Mouse (Mus musculus) lung, adult 2 months (tissue): ENCODE results near the gene Cd9. TPM values are rescaled to one million over a fixed set of nuclear protein-coding genes. Genes with fewer than 3 reads are reported as not detected.

Source experiments
- DNase-seq: peaks from one replicate; pipeline ENCODE4 v3.0.0; 2022
- H3K4me1 ChIP-seq: fragments of 200-500 bp; 2 replicates; pipeline ENCODE4 v1.6.1; 2011; ENCODE audit warnings: low read length; ENCODE audit not compliant: control insufficient read depth, insufficient read depth
- H3K4me3 ChIP-seq: fragments of 200-500 bp; replicated peaks from 2 replicates; pipeline ENCODE3; 2011; ENCODE audit warnings: low read depth, mild to moderate bottlenecking, control low read depth, low read length; ENCODE audit errors: extremely low read depth
- CTCF ChIP-seq: fragments of 200-500 bp; IDR thresholded peaks from 2 replicates; pipeline ENCODE4 v1.5.1; 2011; ENCODE audit warnings: mild to moderate bottlenecking, low read length, control low read depth; ENCODE audit not compliant: insufficient read depth
- POLR2A ChIP-seq: fragments of 200-500 bp; IDR thresholded peaks from 2 replicates; pipeline ENCODE4 v1.6.1; 2011; ENCODE audit warnings: low read depth, mild to moderate bottlenecking, control low read depth, low read length, borderline replicate concordance; ENCODE audit errors: extremely low read depth
- WGBS: fragments of 180-500 bp; shearing (Covaris S2); methylation state at CpG from one replicate; pipeline ENCODE4 v1.1.7; 2018; 5-methylcytosine and 5-hydroxymethylcytosine counted together
- polyA plus RNA-seq: library from polyadenylated mRNA; depleted of rRNA; stranded (reverse); fragments of >200 nt; gene quantifications from 2 replicates; pipeline ENCODE4 v1.2.3, GENCODE M21; 2012

Gene Cd9
- polyA plus RNA-seq, 1 experiment, result 537 TPM

GRCm38 (mm10) chr6:125454731-125455130 is 39.9 kb downstream of the Cd9 start:
- no peak overlapping the region for H3K4me3 ChIP-seq
- no peak for TF ChIP-seq CTCF
- no peak for TF ChIP-seq POLR2A
- no peak for DNase-seq
- 76% methylated on average over 9 of the region's 9 CpGs for WGBS
- no peaks in the 10 kb centered on the region for H3K4me1 ChIP-seq

GRCm38 (mm10) chr6:125454299-125454698 is 40.3 kb downstream of the Cd9 start:
- Histone ChIP-seq H3K4me3 (no peak overlapping the region), H3K4me1 (no peaks in the 10 kb centered on the region)
- no peak for DNase-seq
- TF ChIP-seq POLR2A, result no peak
- TF ChIP-seq CTCF, result no peak
- WGBS, result 76% methylated on average over 5 of the region's 5 CpGs

- Histone ChIP-seq H3K4me1 (peaks cover 2% of the 10 kb centered on the region), H3K4me3 (no peak overlapping the region)
- DNase-seq, result no peak
- no peak for TF ChIP-seq CTCF
- no peak for TF ChIP-seq POLR2A
- WGBS, result 88% methylated on average over 2 of the region's 2 CpGs
These were observed 46.9 kb downstream of the Cd9 start for GRCm38 (mm10) chr6:125447660-125448059.

DNA sequence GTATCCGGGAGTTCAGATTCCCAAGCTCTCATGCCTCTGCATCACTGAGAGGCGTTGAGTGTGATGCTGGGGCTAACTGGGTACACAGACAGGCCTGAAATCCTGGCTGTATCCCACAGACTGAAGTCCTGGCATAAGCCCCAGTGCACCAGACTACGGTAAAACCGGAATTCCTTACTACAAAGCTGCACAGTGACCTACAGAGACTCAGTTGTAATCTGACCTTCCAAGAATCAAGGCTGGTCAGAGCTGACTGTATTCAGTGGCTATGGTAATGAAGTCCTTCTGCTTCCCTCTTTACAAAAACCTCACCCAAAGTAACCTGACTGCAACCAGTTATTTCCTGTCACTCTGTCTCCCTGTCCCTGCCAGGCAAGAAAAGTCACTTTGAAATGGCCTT is 47.4 kb downstream of the Cd9 start:
- WGBS, result 52% methylated on average over 4 of the region's 4 CpGs
- Histone ChIP-seq H3K4me1 (peaks cover 3% of the 10 kb centered on the region), H3K4me3 (no peak overlapping the region)
- DNase-seq, result no peak
- no peak for TF ChIP-seq POLR2A

DNA sequence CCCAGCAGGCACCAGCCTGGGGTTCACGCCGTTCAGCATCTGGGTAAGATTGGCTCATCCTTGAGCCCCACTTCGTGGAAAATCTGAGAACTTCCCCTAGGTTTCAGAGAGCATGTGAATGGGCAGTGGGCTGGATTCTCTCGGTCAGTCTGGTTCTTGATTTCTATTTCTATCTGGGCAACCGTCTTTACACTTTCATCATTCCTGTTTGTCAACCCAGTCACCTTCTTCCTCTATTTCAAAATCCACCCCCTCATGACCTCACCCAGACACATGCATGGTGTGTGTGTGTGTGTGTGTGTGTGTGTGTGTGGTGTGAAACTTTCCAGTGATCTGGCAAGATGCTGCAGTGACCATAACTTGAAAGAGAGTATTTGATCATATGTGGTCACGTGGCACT is 49.2 kb downstream of the Cd9 start:
- no peak for TF ChIP-seq CTCF
- TF ChIP-seq POLR2A, result no peak
- WGBS, result 67% methylated on average over 6 of the region's 6 CpGs
- Histone ChIP-seq H3K4me1 (peaks cover 3% of the 10 kb centered on the region), H3K4me3 (no peak overlapping the region)
- DNase-seq, result no peak

DNA sequence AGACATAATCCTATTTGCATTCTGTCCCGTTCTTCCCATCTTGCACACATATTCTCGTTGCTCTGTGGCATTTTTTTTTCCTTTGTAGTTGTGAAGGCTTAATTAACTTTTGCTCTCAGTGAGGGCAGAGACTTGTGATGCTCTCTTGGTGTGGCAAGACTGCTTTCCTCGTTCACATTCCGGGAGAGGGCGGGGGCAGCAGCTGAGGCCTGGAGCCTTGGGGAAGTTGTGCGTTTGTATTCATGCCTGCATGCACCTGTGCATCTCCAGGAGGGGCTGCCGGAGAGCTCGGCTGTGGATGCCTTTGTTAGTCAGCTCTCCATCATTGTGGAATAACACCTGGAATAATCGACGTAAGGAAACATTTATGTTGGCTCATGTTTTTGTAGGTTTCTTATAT is 52.0 kb downstream of the Cd9 start:
- WGBS, result 51% methylated on average over 10 of the region's 10 CpGs
- Histone ChIP-seq H3K4me1 (peaks cover 3% of the 10 kb centered on the region), H3K4me3 (no peak overlapping the region)
- no peak for TF ChIP-seq POLR2A
- TF ChIP-seq CTCF, result no peak
- no peak for DNase-seq

GRCm38 (mm10) chr6:125436753-125437152 is 57.8 kb downstream of the Cd9 start:
- TF ChIP-seq POLR2A (no peak), CTCF (no peak)
- Histone ChIP-seq H3K4me1 (peaks cover 9% of the 10 kb centered on the region), H3K4me3 (no peak overlapping the region)
- 91% methylated on average over 3 of the region's 3 CpGs for WGBS
- DNase-seq, result no peak

GRCm38 (mm10) chr6:125434735-125435518 is 59.7 kb downstream of the Cd9 start:
- TF ChIP-seq CTCF (no peak), POLR2A (no peak)
- WGBS, result 75% methylated on average over 5 of the region's 5 CpGs
- Histone ChIP-seq H3K4me1 (peaks cover 9% of the 10 kb centered on the region), H3K4me3 (no peak overlapping the region)
- no peak for DNase-seq

DNA sequence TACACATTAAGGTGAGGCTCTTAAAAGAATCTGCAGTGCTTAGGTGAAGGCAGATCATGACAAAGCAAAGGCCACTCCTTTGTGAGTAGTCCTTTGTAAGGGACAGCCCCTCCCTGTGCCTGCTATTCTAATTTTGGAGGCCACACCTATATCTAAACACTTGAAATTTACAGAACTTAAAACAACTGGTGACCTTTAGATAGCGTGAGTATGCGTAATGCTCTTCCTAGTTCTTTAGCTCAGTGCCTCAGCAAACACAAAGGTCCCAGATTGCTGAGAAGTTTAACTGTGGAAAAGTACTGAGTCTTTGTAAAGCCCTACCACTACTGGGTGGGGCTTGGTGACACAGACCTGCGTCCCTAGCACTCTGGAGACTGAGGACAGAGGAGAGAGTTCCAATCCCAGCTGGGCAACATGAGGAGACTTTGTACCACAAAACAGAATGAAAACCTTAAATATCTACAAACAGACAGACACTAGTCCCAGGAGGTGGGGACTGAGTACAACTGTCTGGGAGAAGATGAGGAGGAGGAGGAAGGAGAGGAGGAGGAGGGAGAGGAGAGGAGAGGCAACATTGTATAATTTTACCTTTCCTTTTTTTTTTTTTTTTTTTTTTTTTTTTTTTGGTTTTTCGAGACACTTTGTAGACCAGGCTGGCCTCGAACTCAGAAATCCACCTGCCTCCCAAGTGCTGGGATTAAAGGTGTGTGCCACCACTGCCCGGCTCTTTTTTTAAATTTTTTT is 60.7 kb downstream of the Cd9 start:
- no peak for DNase-seq
- TF ChIP-seq POLR2A (no peak), CTCF (no peak)
- Histone ChIP-seq H3K4me3 (no peak overlapping the region), H3K4me1 (peaks cover 9% of the 10 kb centered on the region)
- 58% methylated on average over 6 of the region's 6 CpGs for WGBS

- TF ChIP-seq CTCF (no peak), POLR2A (no peak)
- Histone ChIP-seq H3K4me3 (no peak overlapping the region), H3K4me1 (peaks cover 9% of the 10 kb centered on the region)
- DNase-seq, result no peak
- 76% methylated on average over 3 of the region's 3 CpGs for WGBS
These were observed 61.3 kb downstream of the Cd9 start for GRCm38 (mm10) chr6:125433257-125433656.

DNA sequence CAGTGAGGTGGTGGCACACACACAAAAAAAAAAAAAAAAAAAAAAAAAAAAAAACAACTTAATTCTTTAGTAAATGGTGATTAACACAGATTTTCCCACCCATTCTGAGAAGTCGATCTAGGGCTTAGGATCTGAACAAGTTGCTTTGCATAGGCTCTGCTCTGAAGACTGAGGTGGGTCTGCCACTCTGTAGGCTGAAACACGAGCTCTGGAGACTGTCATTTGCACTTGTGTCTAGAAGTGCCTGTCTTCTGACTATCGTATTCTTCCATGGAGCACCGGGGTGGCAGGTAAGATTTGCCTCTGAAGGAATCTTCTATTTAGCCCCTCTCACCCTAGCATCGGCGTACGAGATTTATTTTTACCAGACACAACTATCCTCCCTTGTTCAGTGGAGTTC is 62.1 kb downstream of the Cd9 start:
- 82% methylated on average over 7 of the region's 7 CpGs for WGBS
- H3K4me1 ChIP-seq, result peaks cover 9% of the 10 kb centered on the region
- DNase-seq, result no peak
- TF ChIP-seq POLR2A (no peak), CTCF (no peak)
- H3K4me3 ChIP-seq, result no peak overlapping the region
